Mouse (Mus musculus): ENCODE results near the gene Kcnh2. TPM values are rescaled to one million over a fixed set of nuclear protein-coding genes. Genes with fewer than 3 reads are reported as not detected.

Kcnh2 gene
- total RNA-seq, 2 experiments from 2014 or later: 56.3 to 72.6 TPM

GRCm38 (mm10) chr5:24326166-24326841 is 25.1 kb downstream of the Kcnh2 start:
- intact Hi-C loops (cut with DNase I): loop anchor here (5.0 kb wide), 1 partner anchor 49 kb away; no protein-coding TSS in a partner anchor
- DNase-seq: no peak

GRCm38 (mm10) chr5:24325251-24325650 is 26.2 kb downstream of the Kcnh2 start:
- intact Hi-C loops (cut with DNase I): loop anchor here (5.0 kb wide), 1 partner anchor 48 kb away; no protein-coding TSS in a partner anchor
- DNase-seq: no peak

DNA sequence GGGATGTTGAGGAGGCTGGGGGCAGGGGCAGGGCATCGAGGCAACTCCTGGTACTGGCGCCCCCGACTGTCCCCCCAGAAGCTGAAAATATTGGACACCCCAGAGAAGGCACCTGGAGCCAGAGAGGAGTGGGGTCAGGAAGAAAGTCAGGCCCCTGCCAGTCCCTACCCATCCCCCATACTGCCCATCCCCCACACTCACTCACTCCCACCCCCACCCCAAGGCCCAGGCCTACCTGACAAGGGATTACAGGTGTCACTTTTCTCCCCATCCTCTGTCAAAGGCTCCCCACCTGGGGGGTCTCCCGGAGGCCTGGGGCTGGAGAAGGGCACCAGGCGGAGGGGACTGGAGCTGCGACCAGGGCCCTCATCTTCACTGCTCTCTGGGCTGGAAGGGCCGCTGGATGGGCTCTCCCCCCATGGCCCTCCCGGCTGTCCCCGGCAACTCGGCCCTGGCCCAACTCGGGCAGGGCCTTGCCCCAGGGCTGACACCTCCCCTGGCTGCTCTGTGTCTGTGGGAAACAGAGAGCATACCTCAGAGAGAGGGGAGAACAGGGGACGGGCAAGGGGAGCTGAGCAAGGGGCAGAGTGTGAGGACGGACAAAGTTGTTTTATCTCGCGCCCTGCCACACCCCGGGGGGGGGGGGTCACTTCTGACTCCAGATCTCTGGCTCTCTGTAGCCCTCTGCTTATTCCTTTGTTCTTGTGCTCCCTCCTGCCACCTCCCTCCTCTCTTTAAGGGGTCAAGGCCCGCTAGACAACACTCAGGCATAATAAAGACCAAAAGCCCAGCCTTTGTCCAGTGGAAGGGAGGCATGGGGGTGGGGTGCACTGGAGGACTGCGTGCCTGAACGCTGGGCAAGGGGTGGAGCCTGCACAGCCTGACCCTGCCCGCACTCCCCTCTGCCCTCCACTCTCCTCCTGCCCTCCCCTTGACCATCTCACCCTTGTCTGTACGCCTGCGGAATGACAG is 29.4 kb downstream of the Kcnh2 start:
- intact Hi-C loops (cut with DNase I): no loop called here
- DNase-seq: no peak

- no peak for DNase-seq
- intact Hi-C loops (cut with DNase I): no loop called here
Observed at GRCm38 (mm10) chr5:24320894-24321293, 30.5 kb downstream of the Kcnh2 start.

GRCm38 (mm10) chr5:24320467-24320813 is 31.0 kb downstream of the Kcnh2 start:
- no peak for DNase-seq
- intact Hi-C loops (cut with DNase I): no loop called here

GRCm38 (mm10) chr5:24319776-24320466 is 31.5 kb downstream of the Kcnh2 start:
- intact Hi-C loops (cut with DNase I): no loop called here
- no peak for DNase-seq

- no peak for DNase-seq
- intact Hi-C loops (cut with DNase I): no loop called here
Observed at GRCm38 (mm10) chr5:24309223-24309622, 42.2 kb downstream of the Kcnh2 start.

DNA sequence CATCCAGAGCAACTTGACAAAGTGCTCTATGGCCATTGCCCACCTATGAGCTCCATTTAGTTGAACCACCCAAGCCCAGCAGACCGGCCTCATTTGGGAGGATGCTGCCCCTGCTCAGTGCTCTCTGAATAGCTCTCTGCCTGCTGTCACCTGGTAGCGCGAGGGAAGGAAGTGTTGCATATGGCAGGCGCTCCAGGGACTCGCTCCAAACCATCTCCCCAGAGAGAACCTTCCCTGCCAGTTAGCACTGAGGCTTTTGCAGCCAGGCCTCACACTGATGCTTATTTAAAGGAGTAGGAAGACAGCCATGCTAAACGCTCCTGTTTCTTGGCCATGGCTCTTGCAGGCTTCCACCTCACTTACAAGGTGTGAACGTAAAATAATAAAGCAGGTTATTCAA is 42.8 kb downstream of the Kcnh2 start:
- intact Hi-C loops (cut with DNase I): no loop called here

GRCm38 (mm10) chr5:24307118-24307777 is 44.2 kb downstream of the Kcnh2 start:
- intact Hi-C loops (cut with DNase I): no loop called here
- no peak for DNase-seq

More for the DNA sequence above, 42.8 kb downstream of the Kcnh2 start:
- no peak for DNase-seq

- intact Hi-C loops (cut with DNase I): loop anchor here (1.0 kb wide), 1 partner anchor 36 kb away; no protein-coding TSS in a partner anchor
Observed at GRCm38 (mm10) chr5:24303199-24303598, 48.2 kb downstream of the Kcnh2 start.

DNA sequence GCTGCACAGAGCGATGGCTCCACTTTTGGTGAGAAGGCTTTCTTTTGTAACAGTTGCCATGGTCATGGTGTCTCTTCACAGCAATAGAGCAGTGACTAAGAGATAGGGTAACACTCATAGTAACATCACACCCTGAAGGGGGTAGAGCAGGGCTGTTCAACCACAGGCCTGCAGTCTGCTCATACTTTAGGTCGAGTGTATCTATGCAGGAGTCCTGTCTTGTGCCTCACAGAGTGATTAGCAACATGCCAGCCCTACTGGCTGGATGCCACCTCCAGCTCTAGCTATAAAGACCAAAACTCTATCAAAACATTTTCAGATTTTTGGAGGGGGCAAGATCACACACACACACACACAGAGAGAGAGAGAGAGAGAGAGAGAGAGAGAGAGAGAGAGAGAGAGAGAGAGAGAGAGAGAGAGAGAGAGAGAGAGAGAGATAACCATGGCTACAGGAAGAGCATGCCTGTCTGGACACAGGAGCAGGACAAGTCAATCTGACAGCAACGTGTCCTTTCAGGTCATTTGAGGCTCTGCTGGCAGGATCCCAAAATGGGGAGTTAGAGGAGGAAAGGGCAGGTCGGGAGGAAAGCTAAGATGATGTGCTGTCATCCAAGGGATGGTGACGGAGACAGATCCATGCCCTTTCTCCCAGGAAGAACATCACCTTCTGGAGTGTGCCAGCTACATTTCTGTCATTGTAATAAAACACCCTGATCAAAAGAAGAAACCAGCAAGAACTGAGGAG is 51.4 kb downstream of the Kcnh2 start:
- intact Hi-C loops (cut with DNase I): no loop called here
- peak; percentile 28 to 38 for DNase-seq

More at GRCm38 (mm10) chr5:24303199-24303598, 48.2 kb downstream of the Kcnh2 start:
- DNase-seq: peak in 1 of 2 experiments; percentile 37

GRCm38 (mm10) chr5:24291954-24292353 is 59.5 kb downstream of the Kcnh2 start:
- intact Hi-C loops (cut with DNase I): no loop called here
- DNase-seq: peak; percentile 18 to 24

DNA sequence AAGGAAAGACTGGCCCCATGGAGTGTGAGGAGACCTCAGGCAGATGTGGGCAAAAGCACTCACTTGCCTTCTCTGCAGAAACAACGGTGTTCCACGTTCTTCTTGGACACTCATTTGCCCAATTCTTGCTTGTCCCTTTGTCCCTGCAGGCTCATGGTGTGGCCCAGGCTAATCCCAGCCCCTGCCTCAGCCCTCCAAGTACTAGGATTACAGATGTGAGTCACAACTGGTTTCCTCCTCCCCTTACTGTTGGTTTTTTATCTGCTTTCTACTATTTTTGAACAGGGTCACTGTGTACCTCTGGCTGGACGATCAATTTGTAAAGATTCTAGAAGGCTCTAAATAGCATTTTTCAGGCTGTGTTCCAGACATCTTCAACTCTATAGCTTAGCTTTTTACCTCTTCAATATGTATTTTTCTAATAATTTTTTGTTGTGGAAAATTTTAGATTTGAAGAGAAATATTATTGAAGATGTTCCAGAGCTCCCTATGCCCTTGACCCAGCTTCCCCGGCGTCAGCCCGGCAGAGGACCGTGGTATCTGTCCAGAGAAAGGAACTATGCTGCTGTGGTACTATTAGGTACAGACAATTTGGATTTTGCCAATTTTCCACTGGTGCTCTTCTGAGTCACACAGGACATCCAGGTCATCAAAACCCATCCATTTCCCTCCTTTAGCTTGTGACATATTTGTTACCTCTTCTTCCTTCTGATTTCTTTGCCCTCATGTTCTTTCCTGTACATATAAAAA is 65.0 kb downstream of the Kcnh2 start:
- DNase-seq: no peak
- intact Hi-C loops (cut with DNase I): no loop called here

GRCm38 (mm10) chr5:24284145-24284544 is 67.3 kb downstream of the Kcnh2 start:
- no peak for DNase-seq
- intact Hi-C loops (cut with DNase I): no loop called here

DNA sequence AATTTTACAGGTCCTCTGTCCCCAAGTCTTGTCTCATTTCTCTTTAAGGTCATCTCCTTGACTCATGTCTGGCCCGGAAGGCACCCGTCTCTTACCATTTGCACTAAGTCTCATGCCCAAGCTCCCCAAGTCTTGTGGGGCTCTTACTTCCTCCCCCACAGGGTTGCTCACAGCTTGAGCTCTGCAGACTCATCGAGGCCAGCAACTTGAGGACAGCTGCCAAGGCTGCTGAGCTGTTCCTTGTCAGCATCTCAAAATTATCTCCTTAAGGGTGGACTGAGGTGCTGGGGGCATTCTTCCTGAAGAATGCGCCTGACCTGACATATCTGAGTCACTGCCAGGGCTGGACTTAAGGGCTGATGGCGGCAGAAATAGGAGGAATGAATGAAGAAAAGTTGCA is 68.2 kb downstream of the Kcnh2 start:
- intact Hi-C loops (cut with DNase I): no loop called here
- no peak for DNase-seq

DNA sequence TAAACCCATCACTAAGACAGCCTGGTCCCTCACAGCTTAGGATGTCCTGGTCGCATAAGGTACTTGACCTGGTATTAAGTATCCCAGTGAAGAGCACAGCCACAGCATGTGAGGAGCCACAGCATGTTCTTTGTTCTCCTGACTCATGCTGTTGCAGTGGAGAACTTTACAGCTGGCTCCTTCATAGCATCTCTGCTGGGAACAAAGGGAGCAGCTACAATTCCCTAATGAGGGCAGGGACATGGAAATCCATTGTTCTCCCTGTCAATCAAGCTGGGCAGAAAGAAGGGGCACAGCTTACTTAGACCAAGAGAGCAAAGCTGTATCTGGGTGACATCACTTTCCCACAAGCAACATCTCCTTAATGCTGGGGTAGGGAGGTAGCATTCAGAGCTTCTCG is 70.9 kb downstream of the Kcnh2 start:
- DNase-seq: no peak
- intact Hi-C loops (cut with DNase I): no loop called here

DNA sequence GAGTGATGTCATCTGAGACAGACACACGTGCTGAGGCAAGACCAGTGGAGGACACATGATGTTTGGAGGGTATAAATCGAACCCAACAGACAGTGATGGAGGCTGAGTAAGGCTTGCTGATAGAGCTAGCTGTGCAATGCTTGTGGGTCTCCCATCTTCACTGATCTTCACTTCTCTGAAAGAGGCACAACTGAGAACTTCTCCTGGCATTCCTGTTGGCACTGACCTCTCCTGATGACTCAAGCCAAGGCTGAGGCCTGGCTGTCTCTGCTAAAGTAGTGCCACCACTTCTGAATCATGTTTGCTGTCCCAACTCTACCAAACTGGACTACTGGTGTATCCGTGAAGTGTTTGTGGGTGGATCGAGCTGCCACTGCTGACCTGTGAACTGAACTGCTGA is 71.9 kb downstream of the Kcnh2 start:
- intact Hi-C loops (cut with DNase I): loop anchor here (5.0 kb wide), 1 partner anchor 48 kb away; no protein-coding TSS in a partner anchor
- DNase-seq: no peak

GRCm38 (mm10) chr5:24278206-24278605 is 73.2 kb downstream of the Kcnh2 start:
- intact Hi-C loops (cut with DNase I): loop anchor here (5.0 kb wide), 1 partner anchor 49 kb away; no protein-coding TSS in a partner anchor
- DNase-seq: no peak

All from heart, postnatal 36 days (tissue).